Mouse (Mus musculus) adipose tissue, adult 10 weeks (tissue): Measurements from ENCODE around the gene Ripply1. TPM values are rescaled to one million over a fixed set of nuclear protein-coding genes. Genes with fewer than 3 reads are reported as not detected.

Experiments
- polyA plus RNA-seq: library from polyadenylated mRNA; stranded (reverse); fragments of 350-450 nt; fragmentation: Illumina TruSeq; extraction: RNeasy Lipid Tissue Mini Kit (QIAGEN cat#74804); gene quantifications from one replicate; pipeline ENCODE4 v1.2.3, GENCODE M21; 2014; ENCODE audit warnings: low read depth, low replicate concordance

Gene Ripply1
- 0.86 TPM for polyA plus RNA-seq

DNA sequence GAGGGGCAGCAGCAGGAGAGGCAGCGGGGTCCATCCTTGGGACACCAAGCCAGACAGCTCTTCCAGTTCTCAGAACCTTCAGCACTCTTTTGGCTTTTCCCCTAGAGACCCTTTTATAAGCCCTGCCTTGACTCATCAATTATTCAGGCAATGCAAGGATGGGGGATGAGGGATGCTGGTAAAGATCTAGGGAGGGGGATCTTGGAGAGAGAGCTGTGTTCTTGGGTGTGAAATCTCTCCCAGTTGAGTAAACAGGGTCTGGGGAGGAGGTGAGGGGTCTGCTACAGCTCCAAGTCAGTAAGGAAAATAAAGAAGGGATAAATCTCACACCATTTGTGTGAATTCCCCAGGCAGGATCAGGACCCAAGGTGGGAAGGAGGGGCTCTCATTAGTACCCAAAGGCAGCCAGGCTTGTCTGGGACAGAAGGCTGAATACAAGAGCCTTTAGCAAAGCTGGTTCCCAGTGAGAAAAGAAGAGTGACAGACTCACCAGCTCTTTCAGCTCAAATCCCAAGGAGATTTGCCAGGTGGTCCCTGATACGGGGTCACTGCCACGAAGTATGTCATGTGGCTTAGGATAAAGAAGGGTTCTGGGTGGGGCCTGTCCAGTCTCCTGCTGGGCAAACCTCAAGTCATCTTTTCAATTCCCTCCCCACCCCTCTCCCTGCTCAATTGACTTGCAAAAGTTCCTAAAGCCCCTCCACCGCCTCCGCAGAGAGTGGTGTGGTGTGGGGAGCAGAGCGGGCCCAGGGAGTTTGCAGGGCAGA lies at the start of gene Ripply1:
Gene Ripply1, minus strand, starts transcription at position 76 of the 767 bp plus-strand sequence.

DNA sequence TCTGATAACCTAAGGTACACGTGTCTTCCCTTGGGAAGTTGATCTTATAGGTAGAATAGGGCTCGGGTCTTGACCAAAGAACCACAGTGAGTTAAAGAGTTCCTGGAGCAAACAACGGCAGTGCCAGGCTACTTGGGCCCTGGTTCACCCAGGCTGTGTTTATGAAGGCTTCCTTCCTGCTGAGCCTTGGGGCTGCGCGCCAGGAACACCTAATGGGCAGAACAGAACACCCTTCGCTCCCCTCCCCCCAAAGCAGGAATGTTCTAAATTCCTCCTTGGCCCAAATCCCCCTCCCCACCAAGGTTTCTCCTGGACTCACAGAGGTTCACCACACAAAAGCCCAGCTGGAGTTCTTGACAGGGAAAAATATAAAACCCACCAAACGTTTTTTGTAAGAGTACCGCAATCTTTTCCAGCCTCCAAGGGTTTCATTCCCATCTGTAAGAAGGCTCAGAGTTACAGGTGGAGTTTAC lies 18.3 kb upstream of the Ripply1 start, which contains the start of gene Cldn2:
Gene Cldn2, plus strand, starts transcription at position 423 of the 473 bp plus-strand sequence.

Other genes with a start within 250 kb of the Ripply1 start
- 153 TPM for gene Rnf128, start 219.0 kb downstream of the Ripply1 start, polyA plus RNA-seq
- 12.8 TPM for gene Tbc1d8b, start 97.4 kb downstream of the Ripply1 start, polyA plus RNA-seq
- gene Gm15013, start 67.9 kb downstream of the Ripply1 start, polyA plus RNA-seq: not detected
- gene Cldn2, start 18.5 kb upstream of the Ripply1 start, polyA plus RNA-seq: 280 TPM
- 20.6 TPM for gene Morc4, start 89.3 kb upstream of the Ripply1 start, polyA plus RNA-seq
- 2.3 TPM for gene Rbm41, start 216.2 kb upstream of the Ripply1 start, polyA plus RNA-seq